Mouse (Mus musculus): ENCODE data around the gene Crybg2.

DNA sequence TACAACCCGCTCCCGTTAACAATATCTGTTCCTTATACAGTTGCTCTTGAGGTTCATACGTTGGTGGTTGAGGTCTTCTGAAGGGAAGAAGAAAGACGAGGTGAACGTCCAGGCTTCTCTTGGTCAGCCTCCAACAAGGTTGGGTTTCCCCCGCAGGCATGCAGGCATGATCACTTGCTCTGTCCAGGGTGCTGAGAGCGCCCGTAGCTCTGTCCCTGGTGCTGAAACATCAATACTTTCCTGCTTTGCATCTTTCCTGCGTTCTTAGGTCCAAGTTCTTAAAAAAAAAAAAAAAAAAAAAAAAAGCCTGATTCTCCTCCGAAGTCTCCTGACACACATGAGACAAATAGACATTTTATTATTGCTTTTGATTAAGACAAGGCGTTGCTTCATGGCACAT lies 40.0 kb upstream of the Crybg2 start:
- TF ChIP-seq GATA1 (IDR thresholded peaks at IDR 0.05; ENCODE audit: low read length) (no peak), TAL1 (IDR thresholded peaks at IDR 0.05; ENCODE audit: low read length) (no peak)
